Mouse (Mus musculus): ENCODE measurements around the gene Cabp2. TPM values are rescaled to one million over a fixed set of nuclear protein-coding genes. Genes with fewer than 3 reads are reported as not detected.
"Not testable (repeated sequence)": the region's sequence is repeated elsewhere in the genome, so short reads cannot be mapped to it uniquely, and the experiment has no call there.

Cabp2 gene
- polyA plus RNA-seq, 1 experiment from 2014 or later: 0.43 TPM

- not testable (repeated sequence) for H3K9me3 ChIP-seq (replicated peaks); DNase-seq; H3K4me2 ChIP-seq; H3K4me3 ChIP-seq (replicated peaks); ATAC-seq (ENCODE audit: low read depth); H3K9ac ChIP-seq; H3K27me3 ChIP-seq; H3K36me3 ChIP-seq
- Histone ChIP-seq H3K4me1 (replicated peaks) (peaks cover 35% of the 10 kb centered on the region), H3K27ac (peak overlapping the region; percentile 75)
- 73% methylated on average over 2 of the region's 2 CpGs for whole genome bisulfite sequencing (ENCODE audit: insufficient replicate concordance)
Measured at GRCm38 (mm10) chr19:4068242-4068641, 13.1 kb upstream of the Cabp2 start.

DNA sequence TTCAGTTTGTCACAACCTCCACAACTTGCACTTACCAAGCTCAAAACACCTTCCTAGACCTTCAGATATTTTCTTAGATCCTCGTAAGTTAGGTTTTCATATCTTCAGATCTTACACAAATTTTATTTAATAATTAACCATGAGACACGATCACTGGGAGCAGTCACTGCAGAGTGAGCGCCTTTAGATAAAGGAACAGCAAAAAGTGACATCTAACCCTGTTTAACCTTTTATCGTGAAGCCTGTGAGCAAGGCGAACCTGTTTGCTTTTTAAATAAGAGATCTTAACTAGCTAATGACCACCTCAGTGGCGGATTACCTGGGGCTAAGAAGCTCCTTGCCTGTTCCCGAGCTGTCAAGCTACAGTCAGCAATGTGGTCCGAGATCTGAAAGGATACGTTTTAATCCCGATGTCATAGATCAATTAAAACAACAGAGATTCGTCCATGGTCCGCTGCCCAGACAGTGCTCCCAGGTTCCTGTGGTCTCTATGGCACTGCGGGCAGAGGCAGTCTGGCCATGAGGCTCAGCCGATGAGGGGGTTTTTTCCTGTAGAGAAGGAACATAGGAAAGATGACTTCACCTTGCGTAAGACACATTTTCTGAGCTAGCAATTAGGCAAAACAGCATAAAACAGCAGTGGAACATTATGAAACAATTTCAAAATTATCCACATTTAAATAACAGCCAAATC lies 12.5 kb upstream of the Cabp2 start:
- DNase-seq (no peak), ATAC-seq (ENCODE audit: low read depth) (no peak)
- no peak overlapping the region for H3K4me3 ChIP-seq (replicated peaks)
- H3K36me3 ChIP-seq: no peaks in the 10 kb centered on the region
- H3K9ac ChIP-seq: no peak overlapping the region
- peak overlapping the region; percentile 75 for H3K27ac ChIP-seq
- no peaks in the 10 kb centered on the region; the same call in 1 of the 2 replicates for H3K27me3 ChIP-seq
- H3K4me1 ChIP-seq (replicated peaks): peaks cover 35% of the 10 kb centered on the region
- no peaks in the 10 kb centered on the region for H3K9me3 ChIP-seq (replicated peaks)
- 62% methylated on average over 15 of the region's 15 CpGs for WGBS (ENCODE audit: insufficient replicate concordance)
- H3K4me2 ChIP-seq: no peak overlapping the region

DNA sequence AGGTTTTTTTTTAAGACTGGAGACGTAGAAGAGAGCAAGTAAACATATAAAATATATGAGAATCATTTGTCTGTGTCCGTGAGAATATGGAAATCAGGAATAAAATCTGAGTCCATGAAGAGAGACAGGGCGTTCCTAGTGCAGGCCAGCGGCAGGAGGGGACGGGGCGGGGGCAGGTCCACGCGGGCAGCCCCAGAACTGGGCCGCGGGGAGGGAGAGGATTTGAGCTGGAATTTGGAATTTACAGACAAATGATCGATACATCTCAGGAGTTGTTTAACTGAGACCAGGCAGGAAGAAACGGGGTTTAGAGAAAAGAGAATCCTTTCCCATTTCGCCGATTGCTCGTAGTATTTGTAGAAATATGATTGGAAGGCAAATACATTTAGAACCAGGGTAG lies 11.1 kb upstream of the Cabp2 start:
- no peaks in the 10 kb centered on the region; the same call in 1 of the 2 replicates for H3K27me3 ChIP-seq
- H3K27ac ChIP-seq: peak overlapping the region; percentile 48

DNA sequence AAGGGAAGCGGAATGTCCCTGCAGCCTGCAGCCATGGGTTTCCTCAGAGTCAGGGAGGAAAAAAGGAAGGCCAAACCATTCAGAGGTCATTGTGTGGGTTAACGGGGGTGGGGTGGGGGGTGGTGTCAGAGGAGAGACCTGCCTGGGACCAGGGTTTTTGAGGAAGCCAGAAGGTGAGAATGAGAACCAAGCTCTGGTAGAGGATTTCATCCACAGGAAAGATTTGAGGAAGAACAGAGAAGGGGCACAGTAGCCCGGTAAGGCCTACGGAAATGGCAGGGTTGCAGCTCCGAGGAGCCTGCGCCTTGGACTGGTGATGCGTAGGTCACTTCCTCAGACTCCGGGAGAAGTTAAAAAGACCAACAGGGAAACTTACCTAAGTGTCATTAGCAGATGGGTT lies 10.6 kb upstream of the Cabp2 start:
- H3K9me3 ChIP-seq (replicated peaks): no peaks in the 10 kb centered on the region
- ATAC-seq (ENCODE audit: low read depth) (peak; percentile 22; the same call in 1 of the 2 replicates), DNase-seq (no peak)
- no peak overlapping the region for H3K9ac ChIP-seq
- H3K36me3 ChIP-seq: no peaks in the 10 kb centered on the region
- peaks cover 34% of the 10 kb centered on the region for H3K4me1 ChIP-seq (replicated peaks)
- 39% methylated on average over 8 of the region's 8 CpGs for WGBS (ENCODE audit: insufficient replicate concordance)
- no peak overlapping the region for H3K4me3 ChIP-seq (replicated peaks)
- peak overlapping the region; percentile 48 for H3K27ac ChIP-seq
- H3K4me2 ChIP-seq: no peak overlapping the region
- H3K27me3 ChIP-seq: no peaks in the 10 kb centered on the region; the same call in 1 of the 2 replicates

More for the DNA sequence above, 11.1 kb upstream of the Cabp2 start:
- DNase-seq: no peak
- ATAC-seq (ENCODE audit: low read depth): 0 out of 2 replicates have a peak, but pooled peaks have one; percentile 40
- H3K4me3 ChIP-seq (replicated peaks): no peak overlapping the region
- H3K9me3 ChIP-seq (replicated peaks): no peaks in the 10 kb centered on the region
- H3K4me1 ChIP-seq (replicated peaks): peaks cover 34% of the 10 kb centered on the region
- no peaks in the 10 kb centered on the region for H3K36me3 ChIP-seq
- 57% methylated on average over 15 of the region's 15 CpGs for WGBS (ENCODE audit: insufficient replicate concordance)
- no peak overlapping the region for H3K9ac ChIP-seq
- no peak overlapping the region for H3K4me2 ChIP-seq

DNA sequence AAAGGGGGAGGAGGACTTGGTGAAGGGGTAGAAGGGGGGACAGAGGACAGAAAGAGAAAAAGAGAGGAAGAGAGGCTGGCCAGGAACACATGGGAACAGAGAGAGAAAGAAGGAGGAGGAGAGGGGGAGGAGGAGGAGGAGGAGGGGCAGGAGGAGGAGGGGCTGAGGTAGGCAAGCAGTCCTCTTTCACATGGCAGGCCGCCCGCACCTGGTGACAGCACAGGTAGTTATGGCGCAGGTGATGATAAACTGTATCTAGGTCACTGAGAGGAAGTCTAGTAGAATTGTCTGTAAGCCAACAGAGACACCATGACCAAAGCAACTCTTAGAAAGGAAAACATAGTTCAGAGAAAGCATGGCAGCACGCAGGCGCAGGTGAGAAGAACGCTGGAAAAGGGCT lies 10.0 kb upstream of the Cabp2 start:
- Histone ChIP-seq H3K36me3 (no peaks in the 10 kb centered on the region), H3K4me2 (no peak overlapping the region), H3K27ac (peak overlapping the region; percentile 48)

DNA sequence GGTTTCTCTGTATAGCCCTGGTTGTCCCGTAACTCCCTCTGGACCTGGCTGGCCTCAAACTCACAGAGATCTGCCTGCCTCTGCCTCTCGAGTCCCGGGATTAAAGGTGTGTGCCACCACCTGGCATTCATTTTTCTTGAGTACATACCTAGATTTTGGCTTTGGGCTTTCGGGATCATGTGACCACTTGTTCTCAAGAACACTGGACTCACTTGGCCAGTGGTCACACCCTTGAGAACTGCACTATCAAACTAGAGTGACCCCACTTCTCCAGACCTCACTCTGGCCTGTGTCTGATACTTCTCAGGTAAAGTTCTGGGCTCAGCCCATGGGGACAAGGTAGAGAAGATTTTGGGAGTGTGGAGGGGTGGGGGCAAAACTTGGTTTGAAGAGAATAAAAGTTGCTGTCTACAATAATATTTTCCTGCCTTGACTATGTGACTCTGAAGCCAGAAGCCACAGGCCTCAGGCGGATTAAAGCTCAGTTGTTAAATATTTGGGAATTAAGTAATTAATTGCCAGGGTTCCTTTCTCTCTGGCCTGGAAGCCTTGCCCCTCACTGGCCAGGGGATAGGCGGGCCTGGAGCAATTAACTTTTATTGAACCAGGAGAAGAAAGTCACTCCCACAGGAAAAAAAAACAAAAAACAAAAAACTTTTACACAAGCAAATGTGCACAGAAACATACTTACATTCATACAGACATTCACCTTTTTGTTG lies 8.5 kb upstream of the Cabp2 start:
- H3K4me1 ChIP-seq (replicated peaks): peaks cover 21% of the 10 kb centered on the region

More for the DNA sequence above, 10.0 kb upstream of the Cabp2 start:
- no peaks in the 10 kb centered on the region for H3K9me3 ChIP-seq (replicated peaks)
- no peak overlapping the region for H3K4me3 ChIP-seq (replicated peaks)
- peaks cover 32% of the 10 kb centered on the region for H3K4me1 ChIP-seq (replicated peaks)
- DNase-seq (no peak), ATAC-seq (ENCODE audit: low read depth) (no peak)
- 83% methylated on average over 6 of the region's 6 CpGs for WGBS (ENCODE audit: insufficient replicate concordance)
- H3K27me3 ChIP-seq: no peaks in the 10 kb centered on the region; the same call in 1 of the 2 replicates
- no peak overlapping the region for H3K9ac ChIP-seq

DNA sequence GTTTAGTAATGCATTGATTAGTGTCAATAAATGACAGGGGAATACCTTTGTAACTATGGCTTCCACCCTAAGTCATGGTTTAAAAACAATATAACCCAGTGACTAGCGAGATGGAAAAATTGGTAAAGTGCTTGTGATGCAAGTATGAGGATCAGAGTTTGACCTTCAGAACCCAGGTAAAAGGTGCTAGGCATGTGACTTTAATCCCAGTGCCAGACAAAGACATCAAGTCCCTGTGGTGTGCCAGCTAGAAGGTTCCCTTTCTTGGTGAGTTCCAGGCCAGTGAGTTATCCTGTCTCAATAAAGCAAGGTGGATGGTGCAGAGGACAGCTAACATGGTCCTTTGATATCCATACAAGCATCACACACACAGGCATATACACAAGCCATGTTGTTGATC lies 5.8 kb upstream of the Cabp2 start:
- WGBS (ENCODE audit: insufficient replicate concordance): 74% methylated on average over 1 of the region's 1 CpGs
- no peak overlapping the region for H3K4me2 ChIP-seq
- no peak for ATAC-seq (ENCODE audit: low read depth)

More for the DNA sequence above, 8.5 kb upstream of the Cabp2 start:
- Histone ChIP-seq H3K4me2 (no peak overlapping the region), H3K4me3 (replicated peaks) (no peak overlapping the region), H3K27ac (no peak overlapping the region), H3K27me3 (no peaks in the 10 kb centered on the region; the same call in 1 of the 2 replicates), H3K36me3 (no peaks in the 10 kb centered on the region), H3K9me3 (replicated peaks) (no peaks in the 10 kb centered on the region), H3K9ac (no peak overlapping the region)
- no peak for DNase-seq
- 69% methylated on average over 6 of the region's 6 CpGs for WGBS (ENCODE audit: insufficient replicate concordance)
- ATAC-seq (ENCODE audit: low read depth): no peak

DNA sequence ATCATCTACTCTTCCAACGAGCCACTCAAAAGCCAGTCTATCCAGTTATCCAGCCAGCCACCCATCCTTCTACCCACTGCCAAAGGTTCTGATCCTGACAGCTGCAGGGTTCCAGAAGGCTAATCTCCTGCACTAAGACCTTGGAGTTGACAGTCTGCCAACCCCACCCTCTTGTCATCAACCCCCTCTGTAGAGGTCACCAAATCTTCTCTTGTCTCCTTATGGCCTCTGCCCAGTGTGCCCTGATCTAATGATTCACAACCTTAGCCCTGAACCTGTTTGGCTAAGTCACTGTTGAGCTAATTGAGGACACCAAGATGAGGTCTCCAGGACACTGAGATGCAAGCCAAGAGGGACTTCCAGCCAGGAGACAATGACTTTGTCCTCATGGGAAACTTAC lies 1.8 kb upstream of the Cabp2 start:
- Histone ChIP-seq H3K36me3 (no peaks in the 10 kb centered on the region), H3K4me1 (replicated peaks) (peaks cover 43% of the 10 kb centered on the region), H3K27ac (no peak overlapping the region), H3K4me2 (no peak overlapping the region), H3K27me3 (peaks cover 5% of the 10 kb centered on the region; the same call in 1 of the 2 replicates), H3K4me3 (replicated peaks) (no peak overlapping the region), H3K9ac (no peak overlapping the region), H3K9me3 (replicated peaks) (no peaks in the 10 kb centered on the region)
- WGBS (ENCODE audit: insufficient replicate concordance): 47% methylated on average over 1 of the region's 1 CpGs
- DNase-seq (no peak), ATAC-seq (ENCODE audit: low read depth) (peak; percentile 19; the same call in 1 of the 2 replicates)

More for the DNA sequence above, 5.8 kb upstream of the Cabp2 start:
- H3K27me3 ChIP-seq: no peaks in the 10 kb centered on the region
- peaks cover 41% of the 10 kb centered on the region for H3K4me1 ChIP-seq (replicated peaks)
- no peak overlapping the region for H3K4me3 ChIP-seq (replicated peaks)
- H3K9me3 ChIP-seq (replicated peaks): no peaks in the 10 kb centered on the region
- H3K36me3 ChIP-seq: no peaks in the 10 kb centered on the region
- H3K9ac ChIP-seq: no peak overlapping the region
- DNase-seq: no peak
- no peak overlapping the region for H3K27ac ChIP-seq

DNA sequence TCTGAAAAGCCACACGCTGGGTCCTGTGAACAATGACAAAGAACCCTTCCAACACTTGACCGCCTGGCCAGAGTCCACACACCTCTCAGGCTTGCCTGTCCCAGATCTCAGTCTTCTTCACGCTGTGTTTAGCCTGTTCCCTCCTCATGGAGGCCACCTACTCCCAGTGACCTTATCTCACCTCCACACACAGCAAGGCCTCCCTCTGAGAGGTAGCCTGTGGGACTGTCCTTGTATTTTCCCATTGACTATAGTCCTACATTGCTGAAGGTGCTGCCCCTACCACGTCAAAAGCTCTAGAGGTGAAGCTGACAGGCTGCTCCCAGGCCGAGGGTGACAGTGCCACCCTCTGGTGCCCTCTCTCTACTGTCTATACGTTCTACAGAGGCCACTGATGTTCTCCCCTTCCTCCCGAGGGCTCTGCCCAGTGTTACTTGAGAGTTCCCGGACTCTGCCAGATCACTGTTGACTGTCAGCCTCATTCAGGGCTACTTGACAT lies 818 bp upstream of the Cabp2 start:
- ATAC-seq (ENCODE audit: low read depth) (peak; percentile 93), DNase-seq (peak; percentile 43)
- Histone ChIP-seq H3K36me3 (no peaks in the 10 kb centered on the region), H3K4me3 (replicated peaks) (0 out of 2 replicates have a peak overlapping the region, but pooled peaks have one; percentile 5), H3K27ac (peak overlapping the region; percentile 72), H3K9ac (peak overlapping the region; percentile 49), H3K4me2 (peak overlapping the region; percentile 50), H3K27me3 (peaks cover 7% of the 10 kb centered on the region; the same call in 1 of the 2 replicates), H3K9me3 (replicated peaks) (no peaks in the 10 kb centered on the region), H3K4me1 (replicated peaks) (peaks cover 43% of the 10 kb centered on the region)
- WGBS (ENCODE audit: insufficient replicate concordance): 35% methylated on average over 8 of the region's 8 CpGs

- Histone ChIP-seq H3K27me3 (peaks cover 11% of the 10 kb centered on the region; the same call in 1 of the 2 replicates), H3K27ac (no peak overlapping the region; the same call in 1 of the 2 replicates), H3K4me3 (replicated peaks) (no peak overlapping the region), H3K4me2 (no peak overlapping the region), H3K9ac (no peak overlapping the region), H3K4me1 (replicated peaks) (peaks cover 43% of the 10 kb centered on the region), H3K36me3 (no peaks in the 10 kb centered on the region), H3K9me3 (replicated peaks) (no peaks in the 10 kb centered on the region)
- DNase-seq: no peak
- 69% methylated on average over 11 of the region's 11 CpGs for WGBS (ENCODE audit: insufficient replicate concordance)
- no peak for ATAC-seq (ENCODE audit: low read depth)
Measured at GRCm38 (mm10) chr19:4082219-4082965, 1.0 kb downstream of the Cabp2 start.

GRCm38 (mm10) chr19:4083316-4083715 lies 1.9 kb downstream of the Cabp2 start:
- Histone ChIP-seq H3K36me3 (no peaks in the 10 kb centered on the region), H3K9ac (no peak overlapping the region), H3K27ac (no peak overlapping the region), H3K4me2 (no peak overlapping the region), H3K27me3 (peaks cover 11% of the 10 kb centered on the region; the same call in 1 of the 2 replicates), H3K9me3 (replicated peaks) (no peaks in the 10 kb centered on the region), H3K4me3 (replicated peaks) (no peak overlapping the region), H3K4me1 (replicated peaks) (peaks cover 39% of the 10 kb centered on the region)
- DNase-seq: no peak
- ATAC-seq (ENCODE audit: low read depth): no peak
- WGBS (ENCODE audit: insufficient replicate concordance): 71% methylated on average over 7 of the region's 7 CpGs
